Mouse (Mus musculus) myocyte (in vitro differentiated cells): ENCODE measurements around the gene C1qtnf3.

ENCODE experiments used
- E2F4 ChIP-seq: IDR thresholded peaks from one replicate; pipeline ENCODE4 v1.6.1; 2011; ENCODE audit warnings: mild to moderate bottlenecking, control low read depth, moderate library complexity; ENCODE audit not compliant: insufficient read depth
- MAX ChIP-seq: IDR thresholded peaks from one replicate; pipeline ENCODE4 v1.6.1; 2011; ENCODE audit warnings: low read depth, mild to moderate bottlenecking, control low read depth
- MYOD1 ChIP-seq, 3 experiments: IDR thresholded peaks; one replicate each; pipeline ENCODE4 v1.6.1; 2011; ENCODE audit warnings: control low read depth in 2 of 3, low read depth in 2 of 3, mild to moderate bottlenecking in 2 of 3, moderate library complexity in 1 of 3; ENCODE audit not compliant: insufficient read length in 2 of 3, control insufficient read depth in 1 of 3
- MYOG ChIP-seq, 3 experiments: IDR thresholded peaks; one replicate each; pipeline ENCODE4 v1.6.1; 2011; ENCODE audit warnings: control low read depth in 2 of 3, low read depth in 2 of 3, mild to moderate bottlenecking in 2 of 3; ENCODE audit not compliant: insufficient read length in 2 of 3, control insufficient read depth in 1 of 3, insufficient read depth in 1 of 3
- POLR2A ChIP-seq: IDR thresholded peaks from one replicate; pipeline ENCODE4 v1.6.1; 2011; ENCODE audit warnings: low read depth, mild to moderate bottlenecking, control low read depth, moderate library complexity; ENCODE audit not compliant: insufficient read length
- POLR2AphosphoS2 ChIP-seq: IDR thresholded peaks from one replicate; pipeline ENCODE4 v1.6.1; 2011; ENCODE audit warnings: low read depth, control low read depth; ENCODE audit not compliant: insufficient read length
- REST ChIP-seq: IDR thresholded peaks from one replicate; pipeline ENCODE4 v1.6.1; 2011; ENCODE audit warnings: mild to moderate bottlenecking, control low read depth, moderate library complexity; ENCODE audit not compliant: insufficient read depth, insufficient read length
- TCF12 ChIP-seq: IDR thresholded peaks from one replicate; pipeline ENCODE4 v1.6.1; 2011; ENCODE audit warnings: mild to moderate bottlenecking, control low read depth; ENCODE audit not compliant: poor library complexity, insufficient read depth, severe bottlenecking

- no peak for TF ChIP-seq MAX
- no peak for TF ChIP-seq POLR2A
- no peak for TF ChIP-seq POLR2AphosphoS2
- TF ChIP-seq TCF12 = no peak
- no peak for TF ChIP-seq MYOD1 (IDR thresholded peaks at IDR 0.05; ENCODE audit: control insufficient read depth in 1 of 3, insufficient read length in 2 of 3, low read depth in 2 of 3)
- TF ChIP-seq REST = no peak
- TF ChIP-seq E2F4 = no peak
- TF ChIP-seq MYOG (IDR thresholded peaks at IDR 0.05; ENCODE audit: control insufficient read depth in 1 of 3, insufficient read depth in 1 of 3, insufficient read length in 2 of 3, low read depth in 2 of 3) = no peak
Measured at GRCm38 (mm10) chr15:10956706-10957105, 4.6 kb downstream of the C1qtnf3 start.
